Mouse (Mus musculus) limb, embryonic 10.5 days (tissue): ENCODE results near the gene Efcab3. TPM values are rescaled to one million over a fixed set of nuclear protein-coding genes. Genes with fewer than 3 reads are reported as not detected.

Experiments used
- DNase-seq: peaks from one replicate; pipeline ENCODE4 v3.0.0-alpha.2; 2017; ENCODE audit warnings: low spot score
- H3K27ac ChIP-seq: fragments of 300-500 bp; sonication (generic); 2 replicates; pipeline ENCODE4 v1.5.1; 2016; ENCODE audit warnings: mild to moderate bottlenecking
- H3K27me3 ChIP-seq: fragments of 300-500 bp; sonication (generic); 2 replicates; pipeline ENCODE4 v1.6.1; 2016; ENCODE audit warnings: low read depth, mild to moderate bottlenecking; ENCODE audit not compliant: poor library complexity, severe bottlenecking
- H3K36me3 ChIP-seq: fragments of 300-500 bp; sonication (generic); 2 replicates; pipeline ENCODE4 v1.6.1; 2016; ENCODE audit warnings: mild to moderate bottlenecking, moderate library complexity
- H3K4me1 ChIP-seq: fragments of 300-500 bp; sonication (generic); 2 replicates; pipeline ENCODE4 v1.6.1; 2016
- H3K4me3 ChIP-seq: fragments of 300-500 bp; sonication (generic); 2 replicates; pipeline ENCODE4 v1.5.1; 2016; ENCODE audit warnings: mild to moderate bottlenecking, moderate library complexity
- H3K9me3 ChIP-seq: fragments of 300-500 bp; sonication (generic); replicated peaks from 2 replicates; pipeline ENCODE4 v1.6.1; 2016; ENCODE audit warnings: mild to moderate bottlenecking
- WGBS: fragments of 180-500 bp; shearing (Covaris S2); methylation state at CpG from one replicate; pipeline ENCODE4 v1.1.7; 2016; 5-methylcytosine and 5-hydroxymethylcytosine counted together
- polyA plus RNA-seq: library from polyadenylated mRNA; unstranded; fragments of >200 nt; fragmentation: Nextera tagmentation; extraction: Ambion mirVana; gene quantifications from 2 replicates; pipeline ENCODE4 v1.2.1, GENCODE M21; 2016

The Efcab3 gene
- polyA plus RNA-seq, 1 experiment from 2014 or later = not detected

GRCm38 (mm10) chr11:105151226-105152016 lies 88.0 kb downstream of the Efcab3 start:
- Histone ChIP-seq H3K9me3 (no peaks in the 10 kb centered on the region), H3K36me3 (no peaks in the 10 kb centered on the region), H3K27me3 (peaks cover 44% of the 10 kb centered on the region), H3K4me3 (peak overlapping the region; percentile 25; the same call in 1 of the 2 replicates), H3K4me1 (peaks cover 64% of the 10 kb centered on the region), H3K27ac (peak overlapping the region; percentile 25; the same call in 1 of the 2 replicates)
- peak; percentile 71 for DNase-seq
- 21% methylated on average over 18 of the region's 19 CpGs for WGBS

GRCm38 (mm10) chr11:105152017-105152300 lies 88.6 kb downstream of the Efcab3 start:
- Histone ChIP-seq H3K9me3 (no peaks in the 10 kb centered on the region), H3K36me3 (no peaks in the 10 kb centered on the region), H3K4me3 (no peak overlapping the region), H3K4me1 (peaks cover 66% of the 10 kb centered on the region), H3K27ac (no peak overlapping the region), H3K27me3 (peaks cover 46% of the 10 kb centered on the region)
- DNase-seq = no peak
- no CpG with 5 or more reads among the region's 4 CpGs for WGBS

- no peak overlapping the region for H3K4me3 ChIP-seq
- H3K27ac ChIP-seq = no peak overlapping the region
- peaks cover 66% of the 10 kb centered on the region for H3K4me1 ChIP-seq
- WGBS = 64% methylated on average over 11 of the region's 11 CpGs
- no peak for DNase-seq
- H3K9me3 ChIP-seq = no peaks in the 10 kb centered on the region
- peaks cover 51% of the 10 kb centered on the region for H3K27me3 ChIP-seq
- H3K36me3 ChIP-seq = no peaks in the 10 kb centered on the region
Measured at GRCm38 (mm10) chr11:105152357-105152899, 89.0 kb downstream of the Efcab3 start.

GRCm38 (mm10) chr11:105153068-105153833 lies 89.9 kb downstream of the Efcab3 start:
- H3K4me1 ChIP-seq = peaks cover 66% of the 10 kb centered on the region

GRCm38 (mm10) chr11:105155915-105156314 lies 92.5 kb downstream of the Efcab3 start:
- Histone ChIP-seq H3K9me3 (no peaks in the 10 kb centered on the region), H3K4me3 (no peak overlapping the region), H3K4me1 (peaks cover 58% of the 10 kb centered on the region), H3K36me3 (no peaks in the 10 kb centered on the region), H3K27ac (no peak overlapping the region), H3K27me3 (peaks cover 47% of the 10 kb centered on the region)
- DNase-seq = no peak
- 42% methylated on average over 4 of the region's 4 CpGs for WGBS

More at GRCm38 (mm10) chr11:105153068-105153833, 89.9 kb downstream of the Efcab3 start:
- peak; percentile 76 for DNase-seq
- Histone ChIP-seq H3K9me3 (no peaks in the 10 kb centered on the region), H3K27ac (no peak overlapping the region), H3K36me3 (no peaks in the 10 kb centered on the region), H3K4me3 (0 out of 2 replicates have a peak overlapping the region, but pooled peaks have one; percentile 26), H3K27me3 (peaks cover 58% of the 10 kb centered on the region)
- WGBS = 15% methylated on average over 12 of the region's 12 CpGs

GRCm38 (mm10) chr11:105156748-105157267 lies 93.4 kb downstream of the Efcab3 start:
- WGBS = 85% methylated on average over 19 of the region's 19 CpGs
- H3K9me3 ChIP-seq = no peaks in the 10 kb centered on the region
- H3K27ac ChIP-seq = no peak overlapping the region
- H3K4me3 ChIP-seq = no peak overlapping the region
- H3K27me3 ChIP-seq = peaks cover 38% of the 10 kb centered on the region
- no peaks in the 10 kb centered on the region for H3K36me3 ChIP-seq
- peaks cover 49% of the 10 kb centered on the region for H3K4me1 ChIP-seq
- no peak for DNase-seq

GRCm38 (mm10) chr11:105158047-105158446 lies 94.7 kb downstream of the Efcab3 start:
- H3K4me3 ChIP-seq = no peak overlapping the region
- peaks cover 36% of the 10 kb centered on the region for H3K4me1 ChIP-seq
- peaks cover 38% of the 10 kb centered on the region for H3K27me3 ChIP-seq
- no peaks in the 10 kb centered on the region for H3K9me3 ChIP-seq
- no peak overlapping the region for H3K27ac ChIP-seq
- H3K36me3 ChIP-seq = no peaks in the 10 kb centered on the region
- DNase-seq = no peak

GRCm38 (mm10) chr11:105159673-105160360 lies 96.4 kb downstream of the Efcab3 start:
- Histone ChIP-seq H3K27me3 (peaks cover 41% of the 10 kb centered on the region), H3K27ac (no peak overlapping the region), H3K36me3 (0 out of 2 replicates have a peak, but pooled peaks cover 3% of the 10 kb centered on the region), H3K4me1 (peaks cover 19% of the 10 kb centered on the region), H3K4me3 (no peak overlapping the region), H3K9me3 (peaks cover 4% of the 10 kb centered on the region; the same call in 1 of the 2 replicates)
- 65% methylated on average over 6 of the region's 6 CpGs for WGBS
- no peak for DNase-seq

GRCm38 (mm10) chr11:105161411-105161810 lies 98.0 kb downstream of the Efcab3 start:
- Histone ChIP-seq H3K27me3 (peaks cover 45% of the 10 kb centered on the region), H3K27ac (no peak overlapping the region), H3K4me1 (peaks cover 3% of the 10 kb centered on the region), H3K4me3 (no peak overlapping the region), H3K36me3 (0 out of 2 replicates have a peak, but pooled peaks cover 7% of the 10 kb centered on the region), H3K9me3 (peaks cover 12% of the 10 kb centered on the region)
- DNase-seq = no peak
- 89% methylated on average over 2 of the region's 2 CpGs for whole genome bisulfite sequencing

- H3K36me3 ChIP-seq = 0 out of 2 replicates have a peak, but pooled peaks cover 7% of the 10 kb centered on the region
- peaks cover 12% of the 10 kb centered on the region for H3K9me3 ChIP-seq
- 0 out of 2 replicates have a peak overlapping the region, but pooled peaks have one; percentile 4 for H3K4me3 ChIP-seq
- no peak for DNase-seq
- no peaks in the 10 kb centered on the region for H3K4me1 ChIP-seq
- peaks cover 26% of the 10 kb centered on the region for H3K27me3 ChIP-seq
- WGBS = 79% methylated on average over 69 of the region's 69 CpGs
- no peak overlapping the region; the same call in 1 of the 2 replicates for H3K27ac ChIP-seq
Measured at GRCm38 (mm10) chr11:105164516-105165510, 101.4 kb downstream of the Efcab3 start.

GRCm38 (mm10) chr11:105166780-105167179 lies 103.4 kb downstream of the Efcab3 start:
- 89% methylated on average over 10 of the region's 10 CpGs for WGBS
- 0 out of 2 replicates have a peak, but pooled peaks cover 7% of the 10 kb centered on the region for H3K36me3 ChIP-seq
- no peak for DNase-seq
- H3K9me3 ChIP-seq = peaks cover 12% of the 10 kb centered on the region
- H3K27ac ChIP-seq = no peak overlapping the region
- no peak overlapping the region for H3K4me3 ChIP-seq
- no peaks in the 10 kb centered on the region for H3K4me1 ChIP-seq
- H3K27me3 ChIP-seq = peaks cover 26% of the 10 kb centered on the region
